Mouse (Mus musculus) G1E (cell line): Measurements from ENCODE around the gene Antxr2.

ENCODE experiments used
- CTCF ChIP-seq: IDR thresholded peaks from 2 replicates; pipeline ENCODE4 v1.5.1; 2012; ENCODE audit warnings: low read depth, low read length, inconsistent platforms, mixed read lengths
- GATA1 ChIP-seq: IDR thresholded peaks from 2 replicates; pipeline ENCODE4 v1.6.1; 2012; ENCODE audit warnings: borderline replicate concordance, low read length, inconsistent platforms, mixed read lengths
- POLR2AphosphoS5 ChIP-seq: IDR thresholded peaks from 2 replicates; pipeline ENCODE4 v1.6.1; 2012; ENCODE audit warnings: low read depth, low read length, inconsistent platforms; ENCODE audit not compliant: insufficient replicate concordance
- TAL1 ChIP-seq: conservative IDR thresholded peaks from 2 replicates; pipeline ENCODE4 v1.6.1; 2012; ENCODE audit warnings: low read depth, low read length, inconsistent platforms, mixed read lengths

DNA sequence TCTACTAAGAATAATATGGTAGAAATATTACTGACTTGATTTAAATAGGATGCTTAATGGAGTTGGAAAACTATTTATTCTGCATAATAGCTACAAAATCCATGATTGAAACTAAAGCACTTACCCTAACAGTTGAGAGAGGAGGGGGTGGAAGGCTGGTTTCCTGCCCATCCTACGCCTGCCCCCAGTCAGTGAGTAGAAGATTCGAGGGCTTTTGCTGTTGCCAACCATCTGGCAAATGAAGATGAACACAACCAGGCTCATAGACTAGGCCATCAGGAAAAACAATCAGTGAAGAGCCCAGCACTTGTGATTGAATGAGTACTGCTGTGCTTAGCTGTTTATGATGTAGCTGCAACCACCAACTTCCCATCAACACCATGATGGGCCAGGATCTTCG lies 125.0 kb downstream of the Antxr2 start:
- TF ChIP-seq CTCF (no peak), POLR2AphosphoS5 (no peak), GATA1 (no peak), TAL1 (no peak)
